Mouse (Mus musculus): ENCODE measurements at regions not wholly inside any gene's neighbourhood (a gene's known extent, or its start where the extent isn't known, plus 50 kb on each side); places are given as distances from the start of the nearest gene placed in this dataset.

DNA sequence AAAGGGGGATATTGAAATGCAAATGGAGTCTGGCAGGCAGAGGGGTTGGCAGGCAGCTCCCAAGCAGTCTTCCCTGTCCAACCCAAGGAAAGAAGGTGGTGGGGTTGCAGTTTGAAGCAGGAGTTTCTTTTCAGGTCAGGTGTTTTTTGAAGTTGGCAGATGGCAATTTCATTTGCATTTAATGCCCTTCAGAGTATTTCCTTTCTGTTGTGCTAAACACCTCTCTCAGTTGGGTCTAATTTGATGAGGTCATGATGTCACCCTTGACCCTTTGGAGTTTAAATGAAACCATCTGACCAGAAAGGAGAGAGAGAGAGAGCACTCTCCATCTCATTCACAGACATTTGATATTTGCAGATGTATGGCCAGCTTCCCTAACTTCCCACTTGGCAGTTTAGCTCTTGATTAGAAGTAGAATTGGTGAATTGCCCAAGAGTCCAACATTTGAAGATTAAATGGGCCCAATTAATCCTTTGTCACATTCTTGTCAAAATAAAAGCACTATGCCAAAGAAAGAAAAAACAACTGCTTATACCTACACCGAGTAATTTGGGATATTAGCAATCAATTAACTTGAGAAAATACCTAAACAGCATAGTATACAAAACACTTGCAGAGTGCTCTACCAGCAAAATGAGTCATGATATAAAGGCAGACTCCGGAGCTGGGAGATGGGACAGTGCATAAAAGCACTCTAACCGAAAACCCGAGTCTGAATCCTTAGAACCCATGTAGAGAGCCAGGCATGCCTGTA, 111.8 kb upstream of the Rab11fip2 start:
- DNase-seq (ENCODE audit: low spot score in 2 of 2), result no peak
- intact Hi-C loops (cut with DNase I), result no loop called here

DNA sequence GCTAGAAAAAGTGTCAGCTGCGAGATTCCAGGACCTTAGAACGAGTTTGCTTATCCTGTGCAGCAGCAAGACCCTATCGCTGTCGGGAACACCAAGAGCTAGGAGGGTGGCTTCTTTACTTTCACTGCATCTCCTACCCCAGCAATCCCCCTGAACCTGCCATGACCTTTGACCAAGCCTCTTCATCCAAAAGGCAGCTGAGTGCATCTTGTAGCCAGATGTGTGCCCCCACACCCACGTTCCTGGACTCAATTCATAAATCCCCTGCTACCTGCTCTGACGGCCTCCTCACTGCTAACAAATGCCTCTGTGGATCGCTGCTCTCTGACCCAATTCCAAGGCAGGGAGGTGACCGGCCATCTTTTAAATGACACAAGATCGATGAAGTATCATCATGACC, 107.7 kb upstream of the Rab11fip2 start:
- intact Hi-C loops (cut with DNase I), result no loop called here
- DNase-seq (ENCODE audit: low spot score in 2 of 2), result no peak

DNA sequence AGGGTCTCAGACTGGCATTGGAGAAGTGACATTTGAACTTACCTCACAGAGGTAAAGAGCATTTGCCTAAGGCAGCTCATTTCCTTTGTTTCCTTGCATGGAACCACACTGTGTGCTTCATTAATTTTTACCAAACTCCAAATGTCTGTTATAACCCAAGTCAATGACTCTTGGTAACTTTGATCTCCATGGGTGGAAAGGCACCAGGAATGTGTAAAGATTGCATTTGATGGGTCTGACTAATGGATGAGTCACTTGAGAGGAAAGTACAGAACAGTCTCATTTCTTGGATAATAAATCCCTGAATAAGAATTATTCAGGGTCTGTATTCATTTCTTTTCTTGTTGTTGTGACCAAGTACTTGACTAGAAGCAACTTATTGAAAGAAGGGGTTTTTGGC, 97.3 kb upstream of the Rab11fip2 start:
- intact Hi-C loops (cut with DNase I), result no loop called here
- DNase-seq (ENCODE audit: low spot score in 2 of 2), result no peak

DNA sequence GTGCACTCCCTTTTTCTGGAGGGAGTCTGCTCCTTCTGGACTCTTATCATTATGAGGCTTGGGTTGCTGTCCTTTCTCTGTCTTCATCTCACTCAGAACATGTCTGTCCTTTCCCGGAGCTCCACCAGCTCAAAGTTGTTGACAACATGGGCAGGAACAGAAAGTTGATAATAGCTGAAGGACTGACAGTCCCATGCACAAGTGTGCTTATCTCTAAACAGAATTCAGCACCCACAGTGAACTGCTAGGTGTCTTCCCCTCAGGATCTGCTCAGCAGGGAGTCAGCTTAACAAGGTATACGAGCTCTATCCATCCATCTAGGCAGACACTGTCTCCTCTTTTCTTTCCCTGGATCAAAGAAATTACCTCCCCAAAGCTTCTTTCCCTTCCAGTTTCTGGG, 89.2 kb upstream of the Rab11fip2 start:
- intact Hi-C loops (cut with DNase I), result no loop called here
- no peak for DNase-seq (ENCODE audit: low spot score in 2 of 2)

DNA sequence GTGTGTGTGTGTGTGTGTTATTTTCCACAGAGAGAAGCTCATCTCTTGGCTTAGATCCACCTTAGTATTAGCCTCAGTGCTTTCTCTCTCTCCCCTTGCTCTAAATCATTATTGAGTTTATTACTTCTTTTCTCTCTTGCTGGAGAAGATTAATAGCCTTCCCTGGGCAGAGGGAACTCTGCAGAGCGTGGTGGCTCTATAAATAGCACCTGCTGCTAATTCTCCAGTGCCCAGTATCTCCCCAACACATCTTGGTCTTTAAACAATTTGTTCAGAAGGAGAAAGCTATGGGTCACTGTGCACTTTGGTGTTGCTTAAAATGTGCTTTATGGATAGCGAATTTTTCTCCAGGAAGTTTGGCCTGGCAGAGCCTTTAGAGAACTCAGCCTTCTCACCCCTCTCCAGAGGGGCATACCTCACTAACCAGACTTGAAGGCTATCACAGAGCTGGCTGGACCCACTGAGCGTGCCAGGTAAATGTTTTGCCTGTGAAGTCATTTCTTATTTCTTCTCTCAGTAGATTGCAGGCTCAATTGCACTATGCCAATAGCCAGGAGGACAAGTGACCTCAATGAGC, 86.8 kb upstream of the Rab11fip2 start:
- no peak for DNase-seq (ENCODE audit: low spot score in 2 of 2)
- intact Hi-C loops (cut with DNase I), result no loop called here

DNA sequence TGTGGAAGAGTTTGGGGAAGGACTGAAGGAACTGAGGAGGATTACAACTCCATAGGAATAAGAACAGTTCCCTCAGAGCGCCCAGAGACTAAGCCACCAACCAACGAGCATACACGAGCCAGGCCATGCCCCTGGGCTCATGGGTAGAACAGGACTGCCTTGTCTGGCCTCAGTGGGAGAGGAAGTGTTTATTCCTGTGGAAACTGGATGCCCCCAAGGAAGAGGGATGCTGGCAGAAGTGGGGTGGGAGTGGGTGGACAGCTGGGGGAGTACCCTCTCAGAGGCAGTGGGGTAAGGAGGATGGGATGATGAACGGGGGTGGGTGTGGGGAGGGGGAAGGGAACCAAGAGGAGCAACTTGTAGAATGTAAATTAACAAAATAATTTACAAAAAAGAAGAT, 86.3 kb upstream of the Rab11fip2 start:
- no peak for DNase-seq (ENCODE audit: low spot score in 2 of 2)
- intact Hi-C loops (cut with DNase I), result no loop called here

DNA sequence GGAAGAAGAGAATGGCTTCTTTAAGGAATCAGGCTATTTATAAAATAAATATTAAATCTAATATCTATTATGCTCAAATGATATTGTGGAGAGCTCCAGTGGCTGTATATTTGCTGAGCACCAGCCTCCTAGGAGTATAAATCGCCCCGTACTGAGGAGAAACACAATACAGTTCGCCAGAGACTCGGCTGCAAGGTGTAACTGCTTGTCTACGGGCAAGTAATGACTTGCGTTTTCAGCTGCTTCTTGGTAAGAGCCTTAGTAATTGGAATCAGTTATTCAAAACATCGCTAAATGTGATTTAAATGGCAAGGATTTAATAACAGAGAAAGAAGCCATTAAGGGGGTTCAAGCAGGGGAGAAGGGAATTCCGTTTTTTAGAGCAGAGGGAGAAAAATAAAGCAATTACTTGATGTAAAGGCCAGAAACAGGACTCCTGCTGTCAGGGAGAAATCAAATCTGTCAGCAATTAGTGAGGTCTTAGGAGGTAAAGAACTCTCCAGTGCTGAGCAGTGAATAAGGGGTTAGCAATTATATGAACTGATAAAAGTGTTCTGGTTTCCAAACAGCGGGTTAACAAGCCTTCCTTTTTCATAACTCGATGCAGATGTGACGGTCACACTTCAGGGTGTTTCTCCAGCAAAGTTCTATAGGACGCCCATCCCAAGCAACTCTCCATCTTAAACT, 72.3 kb upstream of the Rab11fip2 start:
- intact Hi-C loops (cut with DNase I), result no loop called here
- DNase-seq (ENCODE audit: low spot score in 2 of 2), result no peak

GRCm38 (mm10) chr19:59995557-59995956, 52.1 kb upstream of the Rab11fip2 start:
- DNase-seq (ENCODE audit: low spot score in 2 of 2), result peak in 1 of 2 experiments; percentile 43
- intact Hi-C loops (cut with DNase I), result no loop called here

All from left cerebral cortex, postnatal 25 days (tissue).